Mouse (Mus musculus) liver, embryonic 14.5 days (tissue): ENCODE data around the gene Rasgef1b. TPM values are rescaled to one million over a fixed set of nuclear protein-coding genes. Genes with fewer than 3 reads are reported as not detected.

Experiments
- ATAC-seq: fragments of 200-750 bp; cut with Nextera tagmentation; 2 replicates; pipeline ENCODE4 v1.8.0; 2017; ENCODE audit warnings: moderate number of reproducible peaks, mild to moderate bottlenecking, moderate library complexity; ENCODE audit not compliant: insufficient read depth
- DNase-seq, 3 experiments: peaks; one replicate each; pipeline ENCODE4 v3.0.0-alpha.2; 2012 to 2013; ENCODE audit warnings: low read depth in 3 of 3, low spot score in 3 of 3
- H3K27ac ChIP-seq: fragments of 300-500 bp; sonication (generic); 2 replicates; pipeline ENCODE4 v1.5.1; 2014; ENCODE audit warnings: moderate library complexity, mild to moderate bottlenecking, control low read depth, inconsistent platforms
- H3K27me3 ChIP-seq: fragments of 300-500 bp; sonication (generic); 2 replicates; pipeline ENCODE4 v1.6.1; 2014; ENCODE audit warnings: mild to moderate bottlenecking, low read length, moderate library complexity; ENCODE audit not compliant: control insufficient read depth, insufficient read depth
- H3K36me3 ChIP-seq: fragments of 300-500 bp; sonication (generic); replicated peaks from 2 replicates; pipeline ENCODE4 v1.6.1; 2014; ENCODE audit warnings: low read depth; ENCODE audit not compliant: control insufficient read depth, insufficient read depth
- H3K4me1 ChIP-seq, 2 experiments: fragments of 200-500 bp in 1 of 2; fragments of 300-500 bp in 1 of 2; sonication (generic) in 1 of 2; replicated peaks; 2 replicates each; pipeline ENCODE4 v1.6.1; 2012 to 2014; ENCODE audit warnings: antibody characterized with exemption in 1 of 2, inconsistent platforms in 1 of 2, low read length in 1 of 2; ENCODE audit not compliant: control insufficient read depth in 2 of 2, insufficient read depth in 2 of 2
- H3K4me2 ChIP-seq: fragments of 300-500 bp; sonication (generic); 2 replicates; pipeline ENCODE4 v1.6.1; 2014; ENCODE audit warnings: low read depth, mild to moderate bottlenecking, control low read depth, moderate library complexity
- H3K4me3 ChIP-seq, 2 experiments: fragments of 200-500 bp in 1 of 2; fragments of 300-500 bp in 1 of 2; sonication (generic) in 1 of 2; 2 replicates each; pipeline ENCODE4 v1.5.1; 2012 to 2014; ENCODE audit warnings: low read depth in 2 of 2, low read length in 2 of 2, mild to moderate bottlenecking in 2 of 2, control low read depth in 1 of 2, inconsistent platforms in 1 of 2, moderate library complexity in 1 of 2; ENCODE audit not compliant: insufficient read depth in 1 of 2
- H3K9ac ChIP-seq: fragments of 300-500 bp; sonication (generic); replicated peaks from 2 replicates; pipeline ENCODE4 v1.6.1; 2014; ENCODE audit warnings: mild to moderate bottlenecking, control low read depth, moderate library complexity
- H3K9me3 ChIP-seq: fragments of 300-500 bp; sonication (generic); 2 replicates; pipeline ENCODE4 v1.6.1; 2016; ENCODE audit warnings: low read length, mixed read lengths; ENCODE audit not compliant: control insufficient read depth
- CTCF ChIP-seq: IDR thresholded peaks from 2 replicates; pipeline ENCODE4 v1.5.1; 2016; ENCODE audit warnings: antibody characterized with exemption, low read depth, control low read depth
- EP300 ChIP-seq: IDR thresholded peaks from 2 replicates; pipeline ENCODE4 v1.6.1; 2016; ENCODE audit warnings: antibody characterized with exemption, low read depth
- WGBS: fragments of 180-500 bp; shearing (Covaris S2); extraction: QIAGEN DNeasy Blood & Tissue Kit; methylation state at CpG from one replicate; pipeline ENCODE4 v1.1.7; 2014; ENCODE audit not compliant: insufficient replicate concordance; 5-methylcytosine and 5-hydroxymethylcytosine counted together
- polyA plus RNA-seq, 2 experiments: library from polyadenylated mRNA; depleted of rRNA in 1 of 2; stranded (reverse) in 1 of 2; unstranded in 1 of 2; fragments of >200 nt; fragmentation: Nextera tagmentation in 1 of 2; extraction: Ambion mirVana in 1 of 2; gene quantifications; 2 replicates each; pipeline versions ENCODE4 v1.2.1 to v1.2.3; 2012 to 2014

The Rasgef1b gene
- polyA plus RNA-seq, 2 experiments: 2.8 to 4.2 TPM

- H3K9ac ChIP-seq: no peak overlapping the region
- ATAC-seq: no peak
- no peak overlapping the region for H3K4me2 ChIP-seq
- no peak overlapping the region for H3K27ac ChIP-seq
- TF ChIP-seq CTCF (no peak), EP300 (no peak)
- no peaks in the 10 kb centered on the region for H3K9me3 ChIP-seq
- no peaks in the 10 kb centered on the region for H3K36me3 ChIP-seq
- H3K27me3 ChIP-seq: no peaks in the 10 kb centered on the region
- DNase-seq: no peak
- no peak overlapping the region for H3K4me3 ChIP-seq
- peaks cover 0 to 4% of the 10 kb centered on the region in 2 experiments; a peak in 1 of 4 replicates for H3K4me1 ChIP-seq
Observed at GRCm38 (mm10) chr5:99325301-99325700, 403.6 kb downstream of the Rasgef1b start.

- no peak overlapping the region for H3K4me2 ChIP-seq
- 24% methylated on average over 4 of the region's 4 CpGs for WGBS
- no peak for DNase-seq
- no peak overlapping the region for H3K27ac ChIP-seq
- H3K36me3 ChIP-seq: no peaks in the 10 kb centered on the region
- H3K4me1 ChIP-seq: no peaks in the 10 kb centered on the region
- no peaks in the 10 kb centered on the region for H3K9me3 ChIP-seq
- H3K9ac ChIP-seq: no peak overlapping the region
- TF ChIP-seq CTCF (no peak), EP300 (no peak)
- H3K27me3 ChIP-seq: no peaks in the 10 kb centered on the region
- H3K4me3 ChIP-seq: no peak overlapping the region
- no peak for ATAC-seq
Observed at GRCm38 (mm10) chr5:99320783-99321182, 408.1 kb downstream of the Rasgef1b start.

GRCm38 (mm10) chr5:99297939-99298338 lies 430.9 kb downstream of the Rasgef1b start:
- DNase-seq (no peak), ATAC-seq (no peak)
- Histone ChIP-seq H3K4me1 (peaks cover 0 to 2% of the 10 kb centered on the region in 2 experiments; a peak in 1 of 4 replicates), H3K27me3 (no peaks in the 10 kb centered on the region), H3K9ac (no peak overlapping the region), H3K27ac (no peak overlapping the region), H3K4me2 (no peak overlapping the region), H3K36me3 (no peaks in the 10 kb centered on the region), H3K9me3 (no peaks in the 10 kb centered on the region), H3K4me3 (no peak overlapping the region)
- 66% methylated on average over 4 of the region's 4 CpGs for WGBS
- TF ChIP-seq CTCF: no peak
- TF ChIP-seq EP300: no peak

- ATAC-seq (no peak), DNase-seq (no peak)
- Histone ChIP-seq H3K27ac (no peak overlapping the region), H3K4me1 (peaks cover 0 to 5% of the 10 kb centered on the region in 2 experiments; a peak in 1 of 4 replicates), H3K36me3 (no peaks in the 10 kb centered on the region), H3K9me3 (no peaks in the 10 kb centered on the region), H3K4me3 (no peak overlapping the region), H3K27me3 (no peaks in the 10 kb centered on the region), H3K4me2 (no peak overlapping the region), H3K9ac (no peak overlapping the region)
- 61% methylated on average over 2 of the region's 2 CpGs for WGBS
- TF ChIP-seq EP300 (no peak), CTCF (no peak)
Observed at GRCm38 (mm10) chr5:99296348-99296747, 432.5 kb downstream of the Rasgef1b start.

- no peak overlapping the region for H3K4me3 ChIP-seq
- DNase-seq (no peak), ATAC-seq (no peak)
- H3K36me3 ChIP-seq: no peaks in the 10 kb centered on the region
- no peak for TF ChIP-seq CTCF
- no peak for TF ChIP-seq EP300
- no peak overlapping the region for H3K9ac ChIP-seq
- no peaks in the 10 kb centered on the region for H3K27me3 ChIP-seq
- H3K4me1 ChIP-seq: peaks cover 0 to 2% of the 10 kb centered on the region in 2 experiments; a peak in 1 of 4 replicates
- H3K9me3 ChIP-seq: no peaks in the 10 kb centered on the region
- H3K4me2 ChIP-seq: no peak overlapping the region
- H3K27ac ChIP-seq: no peak overlapping the region
- 64% methylated on average over 10 of the region's 10 CpGs for WGBS
Observed at GRCm38 (mm10) chr5:99292287-99292851, 436.5 kb downstream of the Rasgef1b start.
